Mouse (Mus musculus): ENCODE data around the gene Dkk3. TPM values are rescaled to one million over a fixed set of nuclear protein-coding genes. Genes with fewer than 3 reads are reported as not detected.
"Not testable (repeated sequence)": the region's sequence is repeated elsewhere in the genome, so short reads cannot be mapped to it uniquely, and the experiment has no call there.

Gene Dkk3
- total RNA-seq, 2 experiments from 2014 or later, result 72.5 to 93.3 TPM

DNA sequence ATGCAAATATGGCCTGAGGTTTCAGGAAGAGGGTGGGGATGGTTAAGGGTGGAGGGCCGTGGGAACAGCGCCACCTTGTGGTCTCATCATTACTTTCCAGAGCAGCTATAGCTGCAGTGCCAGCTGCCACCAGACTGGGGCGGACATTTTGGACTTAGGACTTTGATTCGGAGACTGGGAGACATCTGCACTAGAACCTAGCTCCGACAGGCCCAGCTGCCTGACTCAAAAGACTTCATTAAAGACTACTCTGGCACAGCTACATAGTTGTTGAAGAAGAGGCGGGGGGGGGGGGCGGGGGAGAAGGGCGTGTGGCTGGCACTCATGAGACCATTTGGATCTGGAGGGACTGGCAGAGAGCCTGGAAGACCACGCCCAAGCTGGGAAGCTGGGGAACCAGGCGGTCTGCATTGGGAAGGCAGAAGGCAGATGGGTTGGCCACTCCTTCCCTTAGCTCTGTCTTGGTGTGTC is 21.4 kb upstream of the Dkk3 start:
- peak; percentile 77 to 88 for DNase-seq (ENCODE audit: extremely low spot score in 1 of 2, low spot score in 2 of 2)
- intact Hi-C loops (cut with DNase I), result loop anchor here (5.0 kb wide), 2 partner anchors 47 to 147 kb away; partner anchors contain the start of gene Mical2

GRCm38 (mm10) chr7:112176627-112177026 is 17.8 kb upstream of the Dkk3 start:
- intact Hi-C loops (cut with DNase I), result loop anchor here (5.0 kb wide), 1 partner anchor 89 kb away; no protein-coding TSS in a partner anchor

GRCm38 (mm10) chr7:112172669-112173068 is 13.8 kb upstream of the Dkk3 start:
- DNase-seq (ENCODE audit: extremely low spot score in 1 of 2, low spot score in 2 of 2), result no peak
- intact Hi-C loops (cut with DNase I), result no loop called here

More at GRCm38 (mm10) chr7:112176627-112177026, 17.8 kb upstream of the Dkk3 start:
- no peak for DNase-seq (ENCODE audit: extremely low spot score in 1 of 2, low spot score in 2 of 2)

DNA sequence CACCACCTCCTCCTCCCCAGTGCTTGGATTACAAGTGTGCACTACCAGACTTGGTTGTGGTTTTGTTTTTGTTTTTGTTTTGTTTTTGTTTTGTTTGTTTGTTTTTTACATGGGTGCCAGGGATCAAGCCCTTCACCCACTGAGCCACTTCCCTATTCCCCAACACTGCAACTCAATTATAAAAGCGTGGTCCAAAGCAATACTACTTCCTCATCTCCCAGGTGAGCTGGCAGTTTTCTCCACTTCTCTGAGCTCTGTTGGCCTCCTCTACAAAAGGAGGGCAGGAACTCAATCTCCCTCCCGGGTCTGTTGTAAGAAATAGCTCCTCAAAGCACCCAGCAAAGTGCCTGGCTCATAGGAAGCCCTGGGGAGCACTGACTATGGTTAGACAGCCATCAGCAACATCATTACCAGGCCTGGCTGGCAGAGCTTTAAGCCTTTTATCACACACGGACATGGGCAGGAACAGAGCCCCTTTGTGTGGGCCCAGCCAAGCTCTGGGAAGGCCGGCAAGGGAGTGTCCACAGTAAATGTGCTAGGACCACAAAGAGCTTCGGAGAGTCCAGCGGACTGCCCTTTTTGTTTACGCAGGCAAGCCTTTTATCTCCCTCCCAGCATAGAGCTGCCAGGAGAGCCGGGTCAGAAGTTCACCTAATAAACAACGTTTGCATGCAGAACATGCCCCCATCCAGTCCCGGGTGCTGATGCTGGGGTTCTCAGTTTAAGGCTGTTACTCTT is 11.3 kb upstream of the Dkk3 start:
- peak in 1 of 2 experiments; percentile 52 for DNase-seq (ENCODE audit: extremely low spot score in 1 of 2, low spot score in 2 of 2)
- intact Hi-C loops (cut with DNase I), result no loop called here

DNA sequence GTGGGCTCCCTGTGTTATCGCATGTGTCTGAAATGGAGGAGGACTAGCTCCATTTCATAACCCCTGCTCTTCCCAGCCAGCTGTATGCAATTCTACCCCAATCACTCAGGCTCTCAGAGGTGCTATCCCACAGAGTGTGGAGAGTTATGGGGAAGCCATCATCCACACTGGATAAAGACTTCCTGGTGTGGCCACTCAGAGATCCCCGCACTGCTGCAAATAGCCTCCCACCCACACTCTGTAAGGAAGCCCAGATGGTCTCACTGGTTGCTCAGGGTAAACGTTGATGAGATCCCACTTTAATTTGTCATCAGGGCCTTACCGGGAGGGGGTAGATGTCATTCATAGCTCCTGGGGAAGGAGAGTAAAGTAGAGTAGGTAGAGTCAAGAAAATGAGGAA is 6.7 kb upstream of the Dkk3 start:
- intact Hi-C loops (cut with DNase I), result no loop called here
- no peak for DNase-seq (ENCODE audit: extremely low spot score in 1 of 2, low spot score in 2 of 2)

DNA sequence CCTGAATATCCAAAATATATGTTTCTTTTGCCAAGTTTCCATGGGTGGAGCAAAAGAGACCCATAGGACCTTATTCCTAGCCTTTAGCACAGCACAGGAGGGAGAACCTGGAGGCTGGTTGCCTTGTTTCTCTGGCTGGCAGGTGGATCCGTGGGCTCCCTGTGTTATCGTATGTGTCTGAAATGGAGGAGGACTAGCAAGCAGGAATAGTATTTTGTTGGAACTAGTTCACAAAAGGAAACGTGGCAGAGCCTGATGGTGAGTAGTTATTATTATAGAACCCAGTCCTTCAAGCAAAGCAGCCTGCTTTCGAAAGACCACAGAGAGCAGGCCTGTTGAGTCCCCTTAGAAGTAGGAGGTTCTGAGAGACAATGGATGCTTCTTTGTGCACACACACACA is 6.2 kb upstream of the Dkk3 start:
- intact Hi-C loops (cut with DNase I), result not testable (repeated sequence)

DNA sequence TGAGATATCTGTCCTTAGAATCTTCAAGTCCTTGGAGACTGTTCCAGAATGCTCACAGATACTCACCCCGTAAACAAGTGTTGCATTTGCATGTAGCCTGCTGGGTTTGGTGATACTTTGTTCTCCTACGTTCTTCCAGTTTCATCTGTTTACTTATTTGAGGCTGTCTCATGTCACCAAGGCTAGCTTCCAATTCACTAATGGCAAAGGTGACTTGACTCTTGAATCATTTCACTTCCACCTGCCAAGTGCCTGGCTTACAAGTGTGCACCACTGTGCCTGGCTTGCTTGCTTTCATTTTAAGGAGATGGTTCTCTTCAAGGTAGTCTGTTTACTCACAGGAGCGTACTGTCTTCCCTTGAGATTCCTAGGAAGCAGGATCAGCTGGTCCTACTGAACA is 5.6 kb upstream of the Dkk3 start:
- no peak for DNase-seq (ENCODE audit: extremely low spot score in 1 of 2, low spot score in 2 of 2)
- intact Hi-C loops (cut with DNase I), result no loop called here

More for the DNA sequence above, 6.2 kb upstream of the Dkk3 start:
- not testable (repeated sequence) for DNase-seq (ENCODE audit: extremely low spot score in 1 of 2, low spot score in 2 of 2)

- no peak for DNase-seq (ENCODE audit: extremely low spot score in 1 of 2, low spot score in 2 of 2)
- intact Hi-C loops (cut with DNase I), result no loop called here
These were observed 978 bp upstream of the Dkk3 start for GRCm38 (mm10) chr7:112159835-112160234.

GRCm38 (mm10) chr7:112158316-112158741 is 528 bp downstream of the Dkk3 start:
- peak in 1 of 2 experiments; percentile 64 for DNase-seq (ENCODE audit: extremely low spot score in 1 of 2, low spot score in 2 of 2)

DNA sequence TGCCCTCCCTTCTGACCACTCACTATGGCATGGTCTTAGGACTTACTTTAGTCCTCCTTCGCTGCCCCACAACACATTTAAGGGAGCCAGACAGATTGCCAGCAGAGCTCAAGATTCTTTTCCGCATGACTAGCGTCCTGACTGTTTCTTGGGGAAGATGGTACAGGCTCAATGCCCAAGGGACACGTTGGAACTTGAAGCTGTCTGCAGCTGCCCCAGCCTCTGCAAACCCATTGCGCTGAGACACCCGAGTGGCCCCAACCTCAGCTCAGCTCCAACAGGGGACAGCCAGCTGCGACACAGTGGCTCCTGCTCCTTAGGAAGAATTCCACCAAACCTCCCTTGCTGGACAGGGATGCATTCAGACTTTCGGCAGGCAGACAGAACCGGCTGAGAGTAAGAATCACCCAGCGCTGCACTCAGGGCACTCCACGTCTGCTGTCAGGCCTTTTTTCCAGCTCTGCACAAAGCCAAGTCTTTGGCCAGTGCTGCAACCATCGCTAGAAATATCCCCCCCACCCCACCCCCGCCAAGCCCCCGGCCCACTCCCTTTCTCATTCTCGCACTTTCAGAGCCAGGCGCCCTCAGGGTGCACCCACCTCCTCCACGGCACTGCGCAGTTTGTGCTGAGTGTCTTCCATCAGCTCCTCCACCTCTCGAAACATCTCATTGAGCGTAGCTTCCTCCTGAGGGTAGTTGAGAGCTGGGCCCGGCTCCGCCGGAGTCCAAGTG is 1.1 kb downstream of the Dkk3 start:
- intact Hi-C loops (cut with DNase I), result no loop called here
- no peak for DNase-seq (ENCODE audit: extremely low spot score in 1 of 2, low spot score in 2 of 2)

More at GRCm38 (mm10) chr7:112158316-112158741, 528 bp downstream of the Dkk3 start:
- intact Hi-C loops (cut with DNase I), result no loop called here

DNA sequence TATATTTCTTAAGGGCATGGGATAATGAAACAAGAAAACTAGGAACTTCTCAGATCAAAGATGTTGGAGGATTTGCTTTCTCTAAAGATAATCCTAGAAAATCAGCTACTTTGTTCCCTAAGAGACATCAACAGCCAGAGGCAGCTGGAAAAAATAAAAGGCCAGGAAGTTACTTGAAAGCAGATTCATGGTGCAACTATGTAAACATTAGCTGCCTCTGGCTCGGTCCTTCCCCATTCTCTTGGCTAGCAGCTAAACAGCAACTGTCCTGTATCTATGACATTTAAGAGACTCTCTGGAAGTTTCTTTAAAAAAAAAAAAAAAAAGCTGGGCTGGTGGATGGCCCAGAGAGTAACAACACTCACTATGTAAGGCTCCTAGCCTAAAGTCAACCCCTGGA is 3.7 kb downstream of the Dkk3 start:
- intact Hi-C loops (cut with DNase I), result no loop called here
- DNase-seq (ENCODE audit: extremely low spot score in 1 of 2, low spot score in 2 of 2), result no peak

DNA sequence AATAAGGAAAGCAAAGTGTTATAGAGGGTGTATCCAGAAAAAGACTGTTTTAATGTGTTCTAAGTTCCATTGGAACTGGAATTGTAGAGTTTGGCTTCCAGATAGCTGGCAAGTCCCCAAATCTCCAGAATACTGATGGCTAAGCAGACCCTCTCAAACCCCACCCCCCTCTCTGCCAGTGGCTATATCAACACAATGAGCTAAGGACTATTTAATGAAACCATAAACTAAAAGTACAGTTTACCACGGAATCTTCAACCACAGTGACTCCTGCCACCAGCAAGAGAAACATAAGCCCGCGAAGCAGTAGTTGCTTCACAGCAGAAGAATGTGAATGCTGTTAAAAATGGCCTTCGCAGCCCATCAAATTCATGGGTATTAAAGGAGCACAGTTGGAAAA is 4.4 kb downstream of the Dkk3 start:
- DNase-seq (ENCODE audit: extremely low spot score in 1 of 2, low spot score in 2 of 2), result no peak
- intact Hi-C loops (cut with DNase I), result no loop called here

GRCm38 (mm10) chr7:112149113-112149512 is 9.7 kb downstream of the Dkk3 start:
- no peak for DNase-seq (ENCODE audit: extremely low spot score in 1 of 2, low spot score in 2 of 2)
- intact Hi-C loops (cut with DNase I), result no loop called here

DNA sequence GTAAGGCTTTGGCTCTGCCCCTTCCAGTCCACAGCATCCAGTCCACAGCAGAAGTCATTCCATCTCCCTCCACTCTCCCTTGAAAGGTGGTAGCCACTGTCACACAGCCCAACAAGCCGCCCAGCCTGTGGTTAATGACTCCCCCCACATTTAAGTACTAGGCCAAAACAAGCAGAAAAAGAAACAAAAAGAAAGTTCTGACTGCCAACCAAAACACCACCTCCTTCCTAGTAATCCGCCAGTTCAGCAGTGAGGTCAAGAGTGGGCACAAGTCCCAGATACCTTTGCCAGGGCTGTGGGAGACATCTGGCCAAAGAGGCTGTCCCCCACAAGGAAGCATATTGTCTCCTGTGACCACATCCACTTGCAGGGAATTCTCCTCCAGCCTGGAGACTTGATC is 10.9 kb downstream of the Dkk3 start:
- intact Hi-C loops (cut with DNase I), result no loop called here
- no peak for DNase-seq (ENCODE audit: extremely low spot score in 1 of 2, low spot score in 2 of 2)

- intact Hi-C loops (cut with DNase I), result no loop called here
- no peak for DNase-seq (ENCODE audit: extremely low spot score in 1 of 2, low spot score in 2 of 2)
These were observed 14.1 kb downstream of the Dkk3 start for GRCm38 (mm10) chr7:112144646-112145179.

- no peak for DNase-seq (ENCODE audit: extremely low spot score in 1 of 2, low spot score in 2 of 2)
- intact Hi-C loops (cut with DNase I), result no loop called here
These were observed 14.9 kb downstream of the Dkk3 start for GRCm38 (mm10) chr7:112143978-112144377.

DNA sequence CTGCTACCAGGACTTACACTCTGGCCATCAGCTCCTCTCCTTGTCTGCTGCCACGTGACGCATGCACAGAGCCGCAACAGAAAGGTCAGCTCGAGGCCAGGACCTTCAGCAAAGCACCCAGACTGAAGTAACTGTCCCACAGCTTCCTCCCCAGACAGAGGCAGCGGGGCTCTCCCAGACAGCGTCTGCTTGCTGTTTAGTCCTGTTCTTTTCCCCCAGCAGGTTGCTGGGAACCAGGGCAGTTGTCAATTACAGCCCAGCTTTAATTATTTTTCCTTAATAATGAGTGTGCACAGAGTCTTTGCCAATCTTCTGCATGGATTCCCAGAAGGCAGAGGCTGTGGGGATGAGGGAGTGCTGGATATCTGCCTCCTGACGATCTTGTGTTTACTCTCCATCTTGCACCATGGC is 15.8 kb downstream of the Dkk3 start:
- DNase-seq (ENCODE audit: extremely low spot score in 1 of 2, low spot score in 2 of 2), result no peak
- intact Hi-C loops (cut with DNase I), result no loop called here

DNA sequence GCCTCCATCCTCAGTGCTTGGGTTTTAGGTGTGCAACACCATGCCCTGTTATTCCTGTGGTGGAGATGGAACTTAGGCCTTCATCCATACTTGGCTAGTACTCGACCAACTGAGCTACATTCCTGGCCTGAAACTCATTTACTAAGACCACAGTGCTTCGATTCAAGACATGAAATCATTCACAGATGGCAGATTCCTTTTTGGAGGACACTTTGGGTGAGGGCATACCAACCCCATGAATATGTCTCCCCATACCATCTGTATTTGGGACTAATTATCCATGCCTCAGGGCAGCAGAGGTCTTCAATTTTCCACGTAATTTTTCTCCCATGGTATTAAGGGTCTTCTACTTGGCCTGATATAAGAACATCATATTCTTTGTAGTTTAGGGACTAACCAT is 16.2 kb downstream of the Dkk3 start:
- DNase-seq (ENCODE audit: extremely low spot score in 1 of 2, low spot score in 2 of 2), result no peak
- intact Hi-C loops (cut with DNase I), result no loop called here

- intact Hi-C loops (cut with DNase I), result no loop called here
- no peak for DNase-seq (ENCODE audit: extremely low spot score in 1 of 2, low spot score in 2 of 2)
These were observed 18.1 kb downstream of the Dkk3 start for GRCm38 (mm10) chr7:112140725-112141124.

All from left cerebral cortex, postnatal 10 days (tissue).